Mouse (Mus musculus) kidney, adult 2 months (tissue): ENCODE results near the gene Oas1a.

Experiments
- CTCF ChIP-seq: fragments of 200-500 bp; conservative IDR thresholded peaks from 2 replicates; pipeline ENCODE4 v1.5.1; 2011; ENCODE audit warnings: low read depth, mild to moderate bottlenecking, control low read depth, low read length, moderate library complexity, mixed read lengths; ENCODE audit not compliant: insufficient read depth, insufficient read length
- POLR2A ChIP-seq: fragments of 200-500 bp; IDR thresholded peaks from one replicate; pipeline ENCODE4 v1.6.1; 2011; ENCODE audit warnings: low read depth, low read length, control low read depth

DNA sequence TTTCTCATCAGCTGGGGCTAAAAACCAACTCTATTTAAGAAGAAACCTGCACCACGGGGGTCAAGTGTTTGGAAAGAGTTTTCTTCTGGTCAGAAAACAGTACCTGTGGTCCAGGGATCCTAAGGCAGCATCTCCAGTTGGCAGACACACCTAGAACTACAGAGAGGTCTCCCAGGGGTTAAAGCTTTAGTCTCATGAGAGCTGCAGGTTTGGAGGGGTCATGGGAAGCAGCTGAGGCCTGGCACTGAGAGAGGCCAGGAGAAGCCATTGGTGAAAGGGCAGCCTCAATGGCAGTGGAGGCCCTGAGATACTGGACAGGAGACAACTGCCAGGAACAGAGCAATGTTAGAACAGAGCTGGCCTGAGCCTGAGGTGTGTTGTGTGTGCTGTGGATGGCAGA, 6.7 kb downstream of the Oas1a start:
- TF ChIP-seq CTCF (no peak), POLR2A (no peak)
